In the genomic region with DNA sequence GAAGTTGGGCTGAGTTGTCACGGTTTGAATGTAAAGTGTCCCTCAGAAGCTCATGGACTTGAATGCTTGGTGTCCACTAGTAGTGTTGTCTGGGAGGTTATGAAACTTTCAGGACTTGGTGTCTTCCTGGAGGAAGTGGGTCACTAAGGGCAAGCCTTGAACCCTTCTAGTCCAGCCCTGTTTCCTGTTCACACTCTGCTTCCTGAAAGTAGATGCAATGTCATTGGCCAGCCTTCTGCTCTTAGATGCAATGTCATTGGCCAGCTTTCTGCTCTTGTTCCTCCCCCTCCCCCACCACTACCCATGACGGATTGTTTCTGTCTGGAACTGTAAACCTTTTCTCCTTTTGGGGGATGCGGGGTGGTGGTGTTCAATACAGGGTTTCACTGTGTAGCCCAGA, we compare ENCODE assay signal across 31 mouse cellular contexts. TPM values are rescaled to one million over a fixed set of nuclear protein-coding genes. Genes with fewer than 3 reads are reported as not detected.
DNase-seq lines count a peak whose midpoint lies in the region; ATAC-seq and TF ChIP-seq lines count a peak whose summit lies in the region.
"Had no signal": no experiment of that assay in that cellular context is flagged by ENCODE, and none has a peak within 500 bp of the region (broad histone marks: within the 10 kb centered on the region; RNA-seq: fewer than 3 reads in every experiment).

No protein-coding gene starts in this region.

- no peaks in the 10 kb centered on the region for H3K4me1 ChIP-seq in thymus, adult 2 months (replicated peaks; ENCODE audit: control insufficient read depth, insufficient read depth, low read length)
- H3K4me1 ChIP-seq: embryonic facial prominence, embryonic 13.5 days; heart, embryonic 12.5 days; heart, embryonic 15.5 days; intestine, embryonic 15.5 days had no signal

- H3K4me3 ChIP-seq in thymus, adult 2 months (ENCODE audit: control insufficient read depth, insufficient read depth, low read length), result no peak overlapping the region
- H3K4me3 ChIP-seq: embryonic facial prominence, embryonic 10.5 days; embryonic facial prominence, embryonic 13.5 days; erythroblast, embryonic 14.5 days; forebrain, embryonic 12.5 days; gastrocnemius, adult 2 months; heart, embryonic 12.5 days; heart, embryonic 15.5 days; hindbrain, embryonic 10.5 days; hindbrain, embryonic 13.5 days; intestine, embryonic 15.5 days had no signal

- 0 out of 2 replicates have a peak, but pooled peaks have one; percentile 10 for ATAC-seq in granulocyte monocyte progenitor cell, adult 5-6 weeks (replicated peaks; ENCODE audit: poor library complexity, severe bottlenecking)
- ATAC-seq in monocyte, adult 5-6 weeks (replicated peaks; ENCODE audit: insufficient number of reproducible peaks, low FRiP score, low TSS enrichment, poor library complexity, severe bottlenecking), result 0 out of 2 replicates have a peak, but pooled peaks have one; percentile 37
- no peak for ATAC-seq in megakaryocyte progenitor cell, adult 5-6 weeks (replicated peaks; ENCODE audit: poor library complexity)
- ATAC-seq: CD4-positive, CD25-positive, alpha-beta regulatory T cell, adult 4 months; forebrain, embryonic 16.5 days; hindbrain, embryonic 16.5 days; intestine, embryonic 15.5 days; Patski had no signal

- DNase-seq in ES-CJ7 (ENCODE audit: low read depth, low spot score), result peak; percentile 31
- DNase-seq in thymus, adult 2 months, result no peak
- DNase-seq in left cerebral cortex, postnatal 4 days, result no peak
- DNase-seq: adrenal gland, adult 2 months; adrenal gland, postnatal 25 days; cerebellum, adult 11-12 months; cerebellum, adult 8-10 months; cerebellum, postnatal 10 days; cerebellum, postnatal 36 days; embryo, embryonic 11 days; gastrocnemius, adult 2 months; gastrocnemius, postnatal 14 days; heart, adult 18-20 months; heart, postnatal 10 days; heart, postnatal 36 days had no signal

- no peaks in the 10 kb centered on the region for H3K36me3 ChIP-seq in thymus, adult 2 months (ENCODE audit: control insufficient read depth, insufficient read depth, low read length)
- H3K36me3 ChIP-seq: embryonic facial prominence, embryonic 10.5 days; embryonic facial prominence, embryonic 13.5 days; forebrain, embryonic 12.5 days; heart, embryonic 12.5 days; heart, embryonic 15.5 days; hindbrain, embryonic 10.5 days; hindbrain, embryonic 13.5 days; intestine, embryonic 15.5 days had no signal

- H3K27me3 ChIP-seq in thymus, adult 2 months (ENCODE audit: control insufficient read depth, insufficient read depth, low read length), result no peaks in the 10 kb centered on the region
- H3K27me3 ChIP-seq: embryonic facial prominence, embryonic 13.5 days; forebrain, embryonic 12.5 days; heart, embryonic 12.5 days; heart, embryonic 15.5 days; hindbrain, embryonic 13.5 days; intestine, embryonic 15.5 days; Patski had no signal

- H3K27ac ChIP-seq in thymus, adult 2 months (ENCODE audit: control insufficient read depth, insufficient read depth, low read length), result no peak overlapping the region
- H3K27ac ChIP-seq: embryonic facial prominence, embryonic 10.5 days; embryonic facial prominence, embryonic 13.5 days; forebrain, embryonic 12.5 days; gastrocnemius, adult 2 months; heart, embryonic 15.5 days; hindbrain, embryonic 10.5 days; hindbrain, embryonic 13.5 days; intestine, embryonic 15.5 days had no signal

- no peak for TF ChIP-seq POLR2A in thymus, adult 2 months (IDR thresholded peaks at IDR 0.05; ENCODE audit: control insufficient read depth, extremely low read depth, insufficient read depth, low read length, poor library complexity)

- intact Hi-C loops in left cerebral cortex, postnatal 4 days (cut with DNase I), result no loop called here

- no peak for TF ChIP-seq CTCF in thymus, adult 2 months (IDR thresholded peaks at IDR 0.05; ENCODE audit: borderline replicate concordance, control insufficient read depth, extremely low read depth, insufficient read depth, low read length, poor library complexity)

- 96% methylated on average over 3 of the region's 3 CpGs for WGBS in thymus, adult 2 months

RNA-seq across cellular contexts. Expression of gene Ranbp9, which starts 31.7 kb away (rescaled TPM):
- 41.5 and 46.1 TPM in 2 replicates for total RNA-seq in granulocyte monocyte progenitor cell, adult 5-6 weeks (2014; fragmentation: Nextera tagmentation)
- total RNA-seq in granulocyte monocyte progenitor cell, adult 5-6 weeks (2017), result 56.4 and 84.0 TPM in 2 replicates
- 109 to 144 TPM (median 117 TPM) in 3 replicates for total RNA-seq in monocyte, adult 5-6 weeks (2017)
- 26.7 and 35.6 TPM in 2 replicates for polyA plus RNA-seq in thymus, adult 2 months (2012; rRNA removed)
- 10 to 100 TPM; 64.7 to 66.3 TPM for total RNA-seq in left cerebral cortex, postnatal 4 days (2021)
- total RNA-seq in megakaryocyte progenitor cell, adult 5-6 weeks (2015), result 82.8 and 98.1 TPM in 2 replicates
- total RNA-seq in megakaryocyte progenitor cell, adult 5-6 weeks (2017), result 64.5 and 82.0 TPM in 2 replicates

RNA-seq across cellular contexts. Expression of gene Mcur1, which starts 47.3 kb away (rescaled TPM):
- 17.1 and 19.3 TPM in 2 replicates for total RNA-seq in granulocyte monocyte progenitor cell, adult 5-6 weeks (2014; fragmentation: Nextera tagmentation)
- 12.4 TPM in 2 replicates for total RNA-seq in granulocyte monocyte progenitor cell, adult 5-6 weeks (2017)
- total RNA-seq in monocyte, adult 5-6 weeks (2017), result 32.0 to 39.8 TPM (median 37.9 TPM) in 3 replicates
- 18.0 and 28.2 TPM in 2 replicates for polyA plus RNA-seq in thymus, adult 2 months (2012; rRNA removed)
- total RNA-seq in left cerebral cortex, postnatal 4 days (2021), result 1 to 10 TPM; 7.0 to 7.9 TPM
- 16.0 and 18.8 TPM in 2 replicates for total RNA-seq in megakaryocyte progenitor cell, adult 5-6 weeks (2015)
- 13.7 and 13.8 TPM in 2 replicates for total RNA-seq in megakaryocyte progenitor cell, adult 5-6 weeks (2017)
